Mouse (Mus musculus): ENCODE results near the gene Tcte2. TPM values are rescaled to one million over a fixed set of nuclear protein-coding genes. Genes with fewer than 3 reads are reported as not detected.

Tcte2 gene
- total and polyA plus RNA-seq, 3 experiments, result 0.17 TPM; not detected in 2

GRCm38 (mm10) chr17:13778865-13779264, 17.2 kb upstream of the Tcte2 start:
- Histone ChIP-seq H3K4me3 (replicated peaks in 1 of 3; ENCODE audit: low read depth in 2 of 3, low read length in 2 of 3, poor library complexity in 1 of 3) (no peak overlapping the region), H3K36me3 (replicated peaks in 1 of 2; ENCODE audit: control insufficient read depth in 1 of 2, insufficient read depth in 1 of 2, low read length in 1 of 2) (no peaks in the 10 kb centered on the region), H3K4me2 (ENCODE audit: insufficient read depth, low read depth, poor library complexity, severe bottlenecking) (no peak overlapping the region), H3K9me3 (replicated peaks; ENCODE audit: low read length) (no peaks in the 10 kb centered on the region), H3K27ac (ENCODE audit: insufficient read depth, low read depth) (no peak overlapping the region), H3K79me2 (replicated peaks; ENCODE audit: control insufficient read depth, extremely low read depth, insufficient read depth, poor library complexity, severe bottlenecking) (no peaks in the 10 kb centered on the region), H3K9ac (ENCODE audit: insufficient read depth, low read depth) (no peak overlapping the region), H3K27me3 (replicated peaks) (no peaks in the 10 kb centered on the region), H3K4me1 (ENCODE audit: control insufficient read depth in 1 of 2, insufficient read depth in 2 of 2) (no peaks in the 10 kb centered on the region)
- in situ Hi-C loops (cut with MboI; ENCODE audit: low pct_ligation_motif_present, low pct_unique_long_range_greater_than_20kb, low sequenced_read_pairs) (no loop called here), dilution Hi-C loops (cut with MboI; ENCODE audit: extremely low pct_ligation_motif_present, extremely low pct_unique_long_range_greater_than_20kb, low sequenced_read_pairs) (no loop called here)
- DNase-seq (ENCODE audit: extremely low read depth), result no peak
- no peak for TF ChIP-seq ELF1 (IDR thresholded peaks at IDR 0.05; ENCODE audit: low read depth, low read length)
- TF ChIP-seq CHD2 (IDR thresholded peaks at IDR 0.05; ENCODE audit: low read length), result no peak
- no peak for TF ChIP-seq JUN (IDR thresholded peaks at IDR 0.05; ENCODE audit: insufficient read depth, low read depth, low read length)
- TF ChIP-seq GABPA (IDR thresholded peaks at IDR 0.05; ENCODE audit: insufficient replicate concordance, low read depth, low read length), result no peak

GRCm38 (mm10) chr17:13777676-13778075, 16.1 kb upstream of the Tcte2 start:
- no peaks in the 10 kb centered on the region for H3K9me3 ChIP-seq (replicated peaks; ENCODE audit: low read length)
- no peak overlapping the region for H3K4me3 ChIP-seq (replicated peaks in 1 of 3; ENCODE audit: low read depth in 2 of 3, low read length in 2 of 3, poor library complexity in 1 of 3)
- in situ Hi-C loops (cut with MboI; ENCODE audit: low pct_ligation_motif_present, low pct_unique_long_range_greater_than_20kb, low sequenced_read_pairs) (no loop called here), dilution Hi-C loops (cut with MboI; ENCODE audit: extremely low pct_ligation_motif_present, extremely low pct_unique_long_range_greater_than_20kb, low sequenced_read_pairs) (no loop called here)
- H3K9ac ChIP-seq (ENCODE audit: insufficient read depth, low read depth), result no peak overlapping the region
- no peaks in the 10 kb centered on the region for H3K36me3 ChIP-seq (replicated peaks in 1 of 2; ENCODE audit: control insufficient read depth in 1 of 2, insufficient read depth in 1 of 2, low read length in 1 of 2)
- H3K27ac ChIP-seq (ENCODE audit: insufficient read depth, low read depth), result no peak overlapping the region
- no peaks in the 10 kb centered on the region for H3K4me1 ChIP-seq (ENCODE audit: control insufficient read depth in 1 of 2, insufficient read depth in 2 of 2)
- DNase-seq (ENCODE audit: extremely low read depth), result no peak
- H3K79me2 ChIP-seq (replicated peaks; ENCODE audit: control insufficient read depth, extremely low read depth, insufficient read depth, poor library complexity, severe bottlenecking), result no peaks in the 10 kb centered on the region
- H3K4me2 ChIP-seq (ENCODE audit: insufficient read depth, low read depth, poor library complexity, severe bottlenecking), result no peak overlapping the region
- no peaks in the 10 kb centered on the region for H3K27me3 ChIP-seq (replicated peaks)
- TF ChIP-seq ZKSCAN1 (IDR thresholded peaks at IDR 0.05; ENCODE audit: borderline replicate concordance, low read depth, low read length) (no peak), RCOR1 (conservative IDR thresholded peaks at IDR 0.05; ENCODE audit: low read depth, low read length) (no peak), EP300 (IDR thresholded peaks at IDR 0.05; ENCODE audit: low read length) (no peak), TBP (conservative IDR thresholded peaks at IDR 0.05; ENCODE audit: low read depth, low read length) (no peak), SMC3 (IDR thresholded peaks at IDR 0.05; ENCODE audit: low read depth, low read length) (no peak), ETS1 (conservative IDR thresholded peaks at IDR 0.05; ENCODE audit: low read depth, low read length) (no peak), GABPA (IDR thresholded peaks at IDR 0.05; ENCODE audit: insufficient replicate concordance, low read depth, low read length) (no peak), POLR2AphosphoS2 (IDR thresholded peaks at IDR 0.05; ENCODE audit: low read depth, low read length) (no peak), JUN (IDR thresholded peaks at IDR 0.05; ENCODE audit: insufficient read depth, low read depth, low read length) (no peak), CHD2 (IDR thresholded peaks at IDR 0.05; ENCODE audit: low read length) (no peak), MYC (IDR thresholded peaks at IDR 0.05; ENCODE audit: low read depth, low read length) (no peak), MAFK (IDR thresholded peaks at IDR 0.05; ENCODE audit: insufficient replicate concordance, low read length) (no peak), MAZ (IDR thresholded peaks at IDR 0.05; ENCODE audit: low read depth, low read length) (no peak), MXI1 (IDR thresholded peaks at IDR 0.05; ENCODE audit: low read depth, low read length) (no peak), UBTF (IDR thresholded peaks at IDR 0.05; ENCODE audit: low read depth, low read length) (no peak), SIN3A (IDR thresholded peaks at IDR 0.05; ENCODE audit: low read length) (no peak), MEF2A (IDR thresholded peaks at IDR 0.05; ENCODE audit: borderline replicate concordance, low read depth, low read length) (no peak), JUND (conservative IDR thresholded peaks at IDR 0.05; ENCODE audit: low read depth, low read length) (no peak), ELF1 (IDR thresholded peaks at IDR 0.05; ENCODE audit: low read depth, low read length) (no peak)

Measured in CH12.LX (cell line).